Mouse (Mus musculus) heart, postnatal 0 days (tissue): ENCODE measurements at regions not wholly inside any gene's neighbourhood (a gene's known extent, or its start where the extent isn't known, plus 50 kb on each side); places are given as distances from the start of the nearest gene placed in this dataset.

ENCODE experiments used
- CTCF ChIP-seq: IDR thresholded peaks from 2 replicates; pipeline ENCODE4 v1.5.1; 2016; ENCODE audit warnings: antibody characterized with exemption, control low read depth, low read depth
- EP300 ChIP-seq: IDR thresholded peaks from 2 replicates; pipeline ENCODE4 v1.6.1; 2016; ENCODE audit warnings: antibody characterized with exemption, low read depth

GRCm38 (mm10) chr1:186546386-186547185, 159.2 kb downstream of the Tgfb2 start:
- TF ChIP-seq CTCF = no peak
- TF ChIP-seq EP300 = no peak
